Mouse (Mus musculus) erythroblast, embryonic 14.5 days (primary cell): Measurements from ENCODE around the gene Mrps34.

Experiments
- GATA1 ChIP-seq: IDR thresholded peaks from 2 replicates; pipeline ENCODE4 v1.6.1; 2012; ENCODE audit warnings: low read length, inconsistent platforms, mixed read lengths
- TAL1 ChIP-seq: IDR thresholded peaks from 3 replicates; pipeline ENCODE4 v1.6.1; 2012; ENCODE audit warnings: low read length, inconsistent platforms, mixed read lengths

GRCm38 (mm10) chr17:24888862-24889261 lies 6.1 kb upstream of the Mrps34 start:
- TF ChIP-seq TAL1 (no peak), GATA1 (no peak)
